Mouse (Mus musculus) CH12.LX (cell line): ENCODE results near the gene Hist1h2af. TPM values are rescaled to one million over a fixed set of nuclear protein-coding genes. Genes with fewer than 3 reads are reported as not detected.
"Not testable (repeated sequence)": the region's sequence is repeated elsewhere in the genome, so short reads cannot be mapped to it uniquely, and the experiment has no call there.

Experiments
- DNase-seq: peaks from one replicate; pipeline ENCODE4 v3.0.0-alpha.2; 2013; ENCODE audit errors: extremely low read depth
- H3K27ac ChIP-seq: 2 replicates; pipeline ENCODE4 v1.5.1; 2012; ENCODE audit warnings: low read depth, mild to moderate bottlenecking, control low read depth, moderate library complexity; ENCODE audit not compliant: insufficient read depth
- H3K27me3 ChIP-seq: replicated peaks from 2 replicates; pipeline ENCODE3; 2012; ENCODE audit warnings: inconsistent platforms
- H3K36me3 ChIP-seq, 2 experiments: replicated peaks in 1 of 2; 2 replicates each; pipeline versions ENCODE3 to v1.6.1; 2012; ENCODE audit warnings: inconsistent platforms in 1 of 2, low read length in 1 of 2, mild to moderate bottlenecking in 1 of 2, mixed read lengths in 1 of 2, moderate library complexity in 1 of 2; ENCODE audit not compliant: control insufficient read depth in 1 of 2, insufficient read depth in 1 of 2
- H3K4me1 ChIP-seq, 2 experiments: 2 replicates each; pipeline ENCODE4 v1.6.1; 2012; ENCODE audit warnings: inconsistent platforms in 1 of 2, moderate library complexity in 1 of 2; ENCODE audit not compliant: insufficient read depth in 2 of 2, control insufficient read depth in 1 of 2
- H3K4me2 ChIP-seq: 2 replicates; pipeline ENCODE4 v1.6.1; 2012; ENCODE audit warnings: low read depth, mild to moderate bottlenecking, control low read depth; ENCODE audit not compliant: poor library complexity, insufficient read depth, severe bottlenecking
- H3K4me3 ChIP-seq, 3 experiments: fragments of 150-350 bp in 1 of 3; sonication (generic) in 1 of 3; replicated peaks in 1 of 3; 2 replicates each; pipeline versions ENCODE3 to v1.5.1; 2011 to 2012; ENCODE audit warnings: low read depth in 2 of 3, low read length in 2 of 3, mild to moderate bottlenecking in 2 of 3, moderate library complexity in 2 of 3, control low read depth in 1 of 3, improper control_type of control experiment in 1 of 3, inconsistent platforms in 1 of 3, mixed read lengths in 1 of 3; ENCODE audit not compliant: poor library complexity in 1 of 3
- H3K79me2 ChIP-seq: replicated peaks from 2 replicates; pipeline ENCODE4 v1.6.1; 2012; ENCODE audit warnings: mild to moderate bottlenecking, moderate library complexity; ENCODE audit not compliant: control insufficient read depth, poor library complexity, insufficient read depth, severe bottlenecking; ENCODE audit errors: extremely low read depth
- H3K9ac ChIP-seq: 2 replicates; pipeline ENCODE4 v1.6.1; 2012; ENCODE audit warnings: low read depth, mild to moderate bottlenecking, control low read depth, moderate library complexity; ENCODE audit not compliant: insufficient read depth
- H3K9me3 ChIP-seq: replicated peaks from 2 replicates; pipeline ENCODE3; 2012; ENCODE audit warnings: low read length, inconsistent platforms, mixed read lengths
- BHLHE40 ChIP-seq: IDR thresholded peaks from 2 replicates; pipeline ENCODE4 v1.6.1; 2011; ENCODE audit warnings: mild to moderate bottlenecking, low read depth, low read length, improper control_type of control experiment
- CHD1 ChIP-seq: IDR thresholded peaks from 2 replicates; pipeline ENCODE4 v1.6.1; 2012; ENCODE audit warnings: low read depth, low read length, improper control_type of control experiment, inconsistent platforms
- CHD2 ChIP-seq: IDR thresholded peaks from 2 replicates; pipeline ENCODE4 v1.6.1; 2011; ENCODE audit warnings: low read length, improper control_type of control experiment
- EP300 ChIP-seq: IDR thresholded peaks from 2 replicates; pipeline ENCODE4 v1.6.1; 2011; ENCODE audit warnings: low read length, improper control_type of control experiment
- ETS1 ChIP-seq: conservative IDR thresholded peaks from 2 replicates; pipeline ENCODE4 v1.6.1; 2012; ENCODE audit warnings: low read depth, mild to moderate bottlenecking, inconsistent platforms, low read length, improper control_type of control experiment, moderate library complexity
- KAT2A ChIP-seq: IDR thresholded peaks from 2 replicates; pipeline ENCODE4 v1.6.1; 2012; ENCODE audit warnings: low read length, improper control_type of control experiment, inconsistent platforms; ENCODE audit not compliant: insufficient replicate concordance
- MAFK ChIP-seq: IDR thresholded peaks from 2 replicates; pipeline ENCODE4 v1.6.1; 2011; ENCODE audit warnings: low read length, improper control_type of control experiment; ENCODE audit not compliant: insufficient replicate concordance
- POLR2AphosphoS2 ChIP-seq: IDR thresholded peaks from 2 replicates; pipeline ENCODE4 v1.6.1; 2011; ENCODE audit warnings: low read depth, low read length, improper control_type of control experiment
- SMC3 ChIP-seq: IDR thresholded peaks from 2 replicates; pipeline ENCODE4 v1.6.1; 2011; ENCODE audit warnings: low read depth, low read length, improper control_type of control experiment
- TBP ChIP-seq: conservative IDR thresholded peaks from 2 replicates; pipeline ENCODE4 v1.6.1; 2011; ENCODE audit warnings: low read depth, low read length, improper control_type of control experiment
- TCF12 ChIP-seq: IDR thresholded peaks from 2 replicates; pipeline ENCODE4 v1.6.1; 2014; ENCODE audit warnings: low read depth, mild to moderate bottlenecking, inconsistent platforms, low read length, improper control_type of control experiment
- ZC3H11A ChIP-seq: IDR thresholded peaks from 2 replicates; pipeline ENCODE4 v1.6.1; 2012; ENCODE audit warnings: low read depth, mild to moderate bottlenecking, inconsistent platforms, low read length, improper control_type of control experiment
- ZNF384 ChIP-seq: IDR thresholded peaks from 2 replicates; pipeline ENCODE4 v1.6.1; 2012; ENCODE audit warnings: low read depth, low read length, improper control_type of control experiment, inconsistent platforms
- dilution Hi-C: fragments of 300-500 bp; cut with MboI; formaldehyde crosslinking; loops from 2 replicates; pipeline ENCODE4 v1.14.3; 2020; ENCODE audit warnings: low sequenced_read_pairs; ENCODE audit not compliant: extremely low pct_unique_long_range_greater_than_20kb, extremely low pct_ligation_motif_present
- in situ Hi-C: fragments of 300-500 bp; cut with MboI; formaldehyde crosslinking; loops from 3 replicates; pipeline ENCODE4 v1.14.3; 2019; ENCODE audit warnings: low sequenced_read_pairs, low pct_ligation_motif_present, low pct_unique_long_range_greater_than_20kb, mixed read lengths
- polyA plus RNA-seq: library from polyadenylated mRNA; unstranded; fragments of >175 nt; gene quantifications from 2 replicates; pipeline ENCODE4 v1.2.1, GENCODE M21; 2012; ENCODE audit warnings: low read depth; ENCODE audit not compliant: insufficient read length
- total RNA-seq, 2 experiments: library from RNA; depleted of rRNA; stranded (reverse); fragments of 300-350 nt in 1 of 2; fragments of >200 nt in 1 of 2; gene quantifications; 2 replicates each; pipeline ENCODE4 v1.2.3; 2012 to 2014

Hist1h2af gene
- total and polyA plus RNA-seq, 3 experiments: 57.1 to 932 (median 68.6) TPM

DNA sequence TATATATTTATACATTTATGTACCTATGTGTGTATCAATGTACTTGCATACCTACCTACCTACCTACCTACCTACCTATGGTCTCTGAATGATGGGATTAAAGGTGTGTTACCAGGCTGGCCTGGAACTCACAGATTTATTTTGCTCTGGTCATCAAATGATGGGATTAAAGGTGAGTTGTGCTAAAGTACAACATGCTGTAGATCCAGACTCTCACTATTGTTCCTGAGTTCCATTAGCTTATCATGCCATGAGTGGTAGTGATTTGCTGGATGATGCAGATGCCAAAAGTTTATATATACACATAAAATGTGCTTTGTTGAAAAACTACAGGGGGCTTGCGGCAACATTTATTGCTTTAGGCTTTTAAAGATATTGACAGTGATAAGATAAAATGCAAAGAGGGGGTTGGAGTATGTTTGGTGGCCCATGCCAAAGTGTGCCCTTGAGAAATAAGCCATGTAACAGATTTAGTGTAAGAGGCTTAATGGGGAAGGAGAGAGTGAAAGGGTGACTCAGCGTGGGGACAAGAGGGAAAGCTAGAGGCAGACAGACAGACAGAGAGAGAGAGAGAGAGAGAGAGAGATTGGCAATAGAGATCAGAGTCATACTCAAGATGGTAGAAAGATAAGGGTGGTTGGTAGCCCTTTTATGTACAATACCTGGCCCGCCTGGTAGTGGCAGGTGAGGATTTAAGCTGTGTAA, 3.5 kb downstream of the Hist1h2af start:
- Histone ChIP-seq H3K36me3 (no peaks in the 10 kb centered on the region), H3K27ac (peak overlapping the region; percentile 56), H3K4me1 (peaks cover 9 to 58% of the 10 kb centered on the region in 2 experiments; a peak in 3 of 4 replicates), H3K79me2 (no peaks in the 10 kb centered on the region), H3K4me2 (peak overlapping the region; percentile 81), H3K9ac (peak overlapping the region; percentile 95), H3K9me3 (no peaks in the 10 kb centered on the region), H3K4me3 (peak overlapping the region in 1 of 3 experiments; percentile 55), H3K27me3 (no peaks in the 10 kb centered on the region)
- DNase-seq: no peak
- no peak for TF ChIP-seq ZC3H11A
- TF ChIP-seq BHLHE40: no peak
- dilution Hi-C loops: no loop called here
- in situ Hi-C loops: no loop called here

DNA sequence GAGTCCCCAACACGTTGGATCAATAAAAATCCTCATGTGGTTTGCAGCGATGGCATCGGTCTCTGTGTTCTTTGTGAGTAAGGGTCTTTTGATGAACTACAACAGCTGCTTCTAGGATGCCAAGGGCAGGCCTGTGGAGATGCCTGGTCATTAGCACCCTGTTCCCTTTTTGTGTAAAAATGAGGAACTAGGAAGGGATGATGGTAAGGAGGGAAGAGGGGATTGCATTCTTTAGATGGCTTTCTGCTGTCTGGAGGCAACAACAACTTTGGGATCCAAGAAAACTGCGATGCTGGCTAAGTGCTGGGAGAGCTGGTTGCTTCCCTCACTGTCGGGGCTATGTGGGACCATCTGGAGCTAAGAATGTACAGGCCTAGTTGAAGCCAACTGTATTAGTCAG, 4.5 kb downstream of the Hist1h2af start:
- Histone ChIP-seq H3K4me2 (peak overlapping the region; percentile 46), H3K27ac (peak overlapping the region; percentile 56), H3K9me3 (no peaks in the 10 kb centered on the region), H3K36me3 (no peaks in the 10 kb centered on the region), H3K4me3 (peak overlapping the region in 2 of 3 experiments; percentile 18 to 25), H3K4me1 (peaks cover 7 to 48% of the 10 kb centered on the region in 2 experiments; a peak in 3 of 4 replicates), H3K79me2 (no peaks in the 10 kb centered on the region), H3K9ac (peak overlapping the region; percentile 48), H3K27me3 (no peaks in the 10 kb centered on the region)
- no peak for DNase-seq
- TF ChIP-seq BHLHE40 (no peak), TBP (no peak), MAFK (no peak), CHD1 (no peak), CHD2 (no peak), ZNF384 (no peak), EP300 (no peak), POLR2AphosphoS2 (no peak), KAT2A (no peak), ETS1 (no peak), SMC3 (no peak), TCF12 (no peak)
- dilution Hi-C loops (no loop called here), in situ Hi-C loops (no loop called here)

DNA sequence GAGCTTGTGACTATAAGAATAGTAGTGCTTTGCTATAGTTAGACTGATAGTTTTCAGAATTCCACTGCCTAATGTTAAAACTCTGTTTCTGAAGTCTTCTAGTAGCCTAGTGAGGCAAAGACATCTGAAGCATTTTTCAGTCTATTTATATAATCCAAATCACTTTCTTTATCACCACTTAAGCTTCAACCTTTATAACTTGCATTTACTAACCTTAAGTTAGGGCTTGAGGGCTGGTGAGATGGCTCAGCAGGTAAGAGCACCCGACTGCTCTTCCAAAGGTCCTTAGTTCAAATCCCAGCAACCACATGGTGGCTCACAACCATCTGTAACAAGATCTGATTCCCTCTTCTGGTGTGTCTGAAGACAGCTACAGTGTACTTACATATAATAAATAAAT, 6.1 kb downstream of the Hist1h2af start:
- peak overlapping the region; percentile 26; the same call in 1 of the 2 replicates for H3K9ac ChIP-seq
- DNase-seq, H3K27ac ChIP-seq, H3K36me3 ChIP-seq, dilution Hi-C loops, in situ Hi-C loops, H3K79me2 ChIP-seq, H3K4me3 ChIP-seq, H3K27me3 ChIP-seq, H3K9me3 ChIP-seq, H3K4me2 ChIP-seq: not testable (repeated sequence)
- peak; percentile 84 for TF ChIP-seq TBP
- peaks cover 7 to 48% of the 10 kb centered on the region in 2 experiments; a peak in 3 of 4 replicates for H3K4me1 ChIP-seq
